Mouse (Mus musculus) small intestine, adult 2 months (tissue): ENCODE measurements around the gene St6gal1.

ENCODE experiments used
- CTCF ChIP-seq: fragments of 200-500 bp; IDR thresholded peaks from 2 replicates; pipeline ENCODE4 v1.5.1; 2012; ENCODE audit warnings: low read depth, mild to moderate bottlenecking, control low read depth, inconsistent platforms, low read length, moderate library complexity, mixed read lengths; ENCODE audit not compliant: insufficient replicate concordance, insufficient read length; ENCODE audit errors: extremely low read depth
- POLR2A ChIP-seq: fragments of 200-500 bp; IDR thresholded peaks from 2 replicates; pipeline ENCODE4 v1.6.1; 2012; ENCODE audit warnings: low read depth, mild to moderate bottlenecking, control low read depth, inconsistent platforms, low read length, moderate library complexity

GRCm38 (mm10) chr16:23320579-23320978 is 96.0 kb downstream of the St6gal1 start:
- TF ChIP-seq CTCF (no peak), POLR2A (no peak)
